8 mouse cellular contexts compared by ENCODE assay signal in the genomic region with DNA sequence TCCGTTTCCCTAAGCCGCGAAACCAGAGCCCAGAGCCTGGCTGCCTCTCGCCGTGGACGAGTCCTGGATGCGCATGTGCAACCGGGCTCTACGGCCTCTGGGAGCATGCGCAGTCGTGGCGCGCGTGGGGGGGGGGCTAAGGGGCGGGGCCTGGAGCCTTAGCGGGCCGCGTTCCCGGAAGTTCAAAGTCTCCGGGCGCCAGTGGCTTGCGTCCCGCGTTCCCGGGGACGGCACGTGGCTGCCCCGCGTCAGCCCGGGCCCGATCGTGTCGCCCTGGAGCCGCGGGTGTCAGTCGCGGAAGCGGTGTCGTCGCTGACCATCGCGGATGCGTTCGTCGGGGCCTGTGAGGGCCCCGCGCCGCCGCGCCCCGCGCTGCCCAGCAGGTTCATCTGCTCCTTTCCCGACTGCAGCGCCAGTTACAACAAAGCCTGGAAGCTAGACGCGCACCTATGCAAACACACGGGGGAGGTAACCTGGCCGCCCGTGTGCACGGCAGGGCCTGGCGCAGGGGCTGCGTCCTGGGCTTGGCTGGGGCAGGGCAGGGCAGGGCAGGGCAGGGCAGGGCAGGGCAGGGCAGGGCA. TPM values are rescaled to one million over a fixed set of nuclear protein-coding genes. Genes with fewer than 3 reads are reported as not detected.
A peak's percentile ranks its signal among the peaks of the same experiment; 100 is the strongest.
DNase-seq lines count a peak whose midpoint lies in the region; ATAC-seq and TF ChIP-seq lines count a peak whose summit lies in the region.

A gene (plus strand): TSS at position 150 of the 581 bp plus-strand sequence.

- peak within 1 kb of the TSS; percentile 67 for H3K27ac ChIP-seq in bone marrow, adult 2 months (ENCODE audit: control insufficient read depth, insufficient read depth, low read depth, low read length, poor library complexity)
- H3K27ac ChIP-seq in embryonic facial prominence, embryonic 14.5 days (replicated peaks; ENCODE audit: low read depth, low read length) = peak within 1 kb of the TSS; percentile 80
- H3K27ac ChIP-seq in heart, adult 2 months = peak within 1 kb of the TSS; percentile 84
- H3K27ac ChIP-seq in limb, embryonic 15.5 days = peak within 1 kb of the TSS; percentile 87
- H3K27ac ChIP-seq in midbrain, postnatal 0 days (ENCODE audit: low read depth, low read length) = peak within 1 kb of the TSS; percentile 71

- peak; percentile 94 for DNase-seq in embryonic facial prominence, embryonic 14.5 days (ENCODE audit: low spot score)
- peak; percentile 81 to 86 for DNase-seq in heart, adult 2 months
- peak; percentile 64 to 67 for DNase-seq in kidney, adult 8-10 months
- DNase-seq in midbrain, postnatal 0 days (ENCODE audit: low spot score) = peak; percentile 93
- DNase-seq in spleen, postnatal 10 days (ENCODE audit: low spot score in 2 of 2) = peak; percentile 55 to 84

- under 1% methylated on average over 62 of the region's 62 CpGs for WGBS in bone marrow, adult 2 months
- under 1% methylated on average over 36 of the region's 62 CpGs for WGBS in embryonic facial prominence, embryonic 14.5 days
- under 1% methylated on average over 58 of the region's 62 CpGs for WGBS in heart, adult 2 months
- WGBS in limb, embryonic 15.5 days = under 1% methylated on average over 58 of the region's 62 CpGs
- under 1% methylated on average over 59 of the region's 62 CpGs for WGBS in midbrain, postnatal 0 days

- no peak for TF ChIP-seq EP300 in heart, adult 2 months (IDR thresholded peaks at IDR 0.05; ENCODE audit: insufficient read depth, low read depth, low read length)

- H3K79me3 ChIP-seq in C2C12 (ENCODE audit: low read depth) = peaks cover 18% of the 10 kb centered on the region

- no peaks in the 10 kb centered on the region; the same call in 1 of the 2 replicates for H3K4me1 ChIP-seq in bone marrow, adult 2 months (ENCODE audit: control insufficient read depth, insufficient read depth, low read length)
- peaks cover 8% of the 10 kb centered on the region for H3K4me1 ChIP-seq in embryonic facial prominence, embryonic 14.5 days (ENCODE audit: control insufficient read depth, insufficient read depth, low read length)
- H3K4me1 ChIP-seq in heart, adult 2 months (ENCODE audit: control insufficient read depth, insufficient read depth, low read length) = peaks cover 4% of the 10 kb centered on the region
- H3K4me1 ChIP-seq in limb, embryonic 15.5 days = peaks cover 11% of the 10 kb centered on the region
- H3K4me1 ChIP-seq in midbrain, postnatal 0 days (ENCODE audit: insufficient read depth, low read length) = 0 out of 2 replicates have a peak, but pooled peaks cover 5% of the 10 kb centered on the region

- no peaks in the 10 kb centered on the region for H3K9me3 ChIP-seq in embryonic facial prominence, embryonic 14.5 days (ENCODE audit: control insufficient read depth, low read length)
- H3K9me3 ChIP-seq in limb, embryonic 15.5 days = no peaks in the 10 kb centered on the region
- H3K9me3 ChIP-seq in midbrain, postnatal 0 days (ENCODE audit: low read length) = no peaks in the 10 kb centered on the region

- no peak for TF ChIP-seq CTCF in C2C12 (IDR thresholded peaks at IDR 0.05; ENCODE audit: control insufficient read depth, insufficient read depth, insufficient read length)
- no peak for TF ChIP-seq CTCF in bone marrow, adult 2 months (IDR thresholded peaks at IDR 0.05; ENCODE audit: control insufficient read depth, insufficient read depth, low read length)
- no peak for TF ChIP-seq CTCF in heart, adult 2 months (IDR thresholded peaks at IDR 0.05)
- no peak for TF ChIP-seq CTCF in midbrain, postnatal 0 days (IDR thresholded peaks at IDR 0.05)

- peak; percentile 77; the same call in 1 of the 2 replicates for TF ChIP-seq POLR2A in bone marrow, adult 2 months (IDR thresholded peaks at IDR 0.05; ENCODE audit: borderline replicate concordance, control insufficient read depth, low read depth, low read length)
- TF ChIP-seq POLR2A in heart, adult 2 months (IDR thresholded peaks at IDR 0.05; ENCODE audit: insufficient read depth, low read depth, low read length) = peak; percentile 96; the same call in 1 of the 2 replicates

- peak within 1 kb of the TSS; percentile 72 for H3ac ChIP-seq in C2C12 (ENCODE audit: control insufficient read depth, insufficient read length, low read depth)

- H3K79me2 ChIP-seq in C2C12 (ENCODE audit: control insufficient read depth, insufficient read depth) = peaks cover 29% of the 10 kb centered on the region
- H3K79me2 ChIP-seq in heart, adult 2 months (replicated peaks; ENCODE audit: control insufficient read depth, insufficient read depth, low read length) = peaks cover 2% of the 10 kb centered on the region

- intact Hi-C loops in heart, adult 2 months (cut with DNase I) = loop anchor here (1.0 kb wide), 1 partner anchor 15 kb away; a partner anchor contains a TSS

- no peaks in the 10 kb centered on the region for H3K27me3 ChIP-seq in C2C12 (ENCODE audit: control insufficient read depth, insufficient read depth, insufficient read length)
- H3K27me3 ChIP-seq in embryonic facial prominence, embryonic 14.5 days (replicated peaks; ENCODE audit: control insufficient read depth, insufficient read depth, low read length) = no peaks in the 10 kb centered on the region
- H3K27me3 ChIP-seq in heart, adult 2 months (ENCODE audit: control insufficient read depth, insufficient read depth, low read length) = no peaks in the 10 kb centered on the region
- no peaks in the 10 kb centered on the region for H3K27me3 ChIP-seq in limb, embryonic 15.5 days
- no peaks in the 10 kb centered on the region for H3K27me3 ChIP-seq in midbrain, postnatal 0 days (ENCODE audit: insufficient read depth, low read length)

- H3K4me2 ChIP-seq in embryonic facial prominence, embryonic 14.5 days (ENCODE audit: low read depth, low read length) = peak within 1 kb of the TSS; percentile 92
- H3K4me2 ChIP-seq in limb, embryonic 15.5 days = peak within 1 kb of the TSS; percentile 87
- H3K4me2 ChIP-seq in midbrain, postnatal 0 days (ENCODE audit: low read depth, low read length, poor library complexity, severe bottlenecking) = peak within 1 kb of the TSS; percentile 95

- H3K36me3 ChIP-seq in C2C12 (ENCODE audit: control insufficient read depth, insufficient read depth) = peaks cover 31% of the 10 kb centered on the region
- peaks cover 32% of the 10 kb centered on the region for H3K36me3 ChIP-seq in embryonic facial prominence, embryonic 14.5 days (ENCODE audit: control insufficient read depth, insufficient read depth, low read length)
- no peaks in the 10 kb centered on the region for H3K36me3 ChIP-seq in heart, adult 2 months (ENCODE audit: control insufficient read depth, insufficient read depth, low read length)
- peaks cover 33% of the 10 kb centered on the region for H3K36me3 ChIP-seq in limb, embryonic 15.5 days
- H3K36me3 ChIP-seq in midbrain, postnatal 0 days (ENCODE audit: insufficient read depth, low read length) = peaks cover 20% of the 10 kb centered on the region

- H3K4me3 ChIP-seq in C2C12 (ENCODE audit: insufficient read depth, poor library complexity, severe bottlenecking) = peak within 1 kb of the TSS; percentile 63
- peak within 1 kb of the TSS; percentile 93 for H3K4me3 ChIP-seq in bone marrow, adult 2 months (replicated peaks; ENCODE audit: control insufficient read depth, low read depth, low read length)
- H3K4me3 ChIP-seq in embryonic facial prominence, embryonic 14.5 days (ENCODE audit: low read depth, low read length) = peak within 1 kb of the TSS; percentile 82
- peak within 1 kb of the TSS; percentile 69 for H3K4me3 ChIP-seq in heart, adult 2 months
- peak within 1 kb of the TSS; percentile 83 for H3K4me3 ChIP-seq in limb, embryonic 15.5 days
- peak within 1 kb of the TSS; percentile 80 for H3K4me3 ChIP-seq in midbrain, postnatal 0 days (ENCODE audit: low read depth, low read length)

- ATAC-seq in embryonic facial prominence, embryonic 14.5 days (ENCODE audit: low read depth) = peak; percentile 96
- peak; percentile 87 for ATAC-seq in limb, embryonic 15.5 days (ENCODE audit: insufficient number of reproducible peaks, low FRiP score, low TSS enrichment, low read depth)
- ATAC-seq in midbrain, postnatal 0 days (ENCODE audit: low FRiP score) = peak; percentile 95

- H3K9ac ChIP-seq in embryonic facial prominence, embryonic 14.5 days (ENCODE audit: low read depth, low read length) = peak within 1 kb of the TSS; percentile 89
- peak within 1 kb of the TSS; percentile 95 for H3K9ac ChIP-seq in heart, adult 2 months (ENCODE audit: low read depth, low read length)
- H3K9ac ChIP-seq in limb, embryonic 15.5 days = peak within 1 kb of the TSS; percentile 86
- peak within 1 kb of the TSS; percentile 85 for H3K9ac ChIP-seq in midbrain, postnatal 0 days (replicated peaks; ENCODE audit: low read length, poor library complexity, severe bottlenecking)

TF ChIP-seq in C2C12, 6 proteins besides CTCF, POLR2A, EP300 and RAD21:
- no peak for TF ChIP-seq FOSL1 (IDR thresholded peaks at IDR 0.05; ENCODE audit: insufficient read depth, low read length, poor library complexity, severe bottlenecking)
- TF ChIP-seq MYOG (IDR thresholded peaks at IDR 0.05; ENCODE audit: control insufficient read depth, extremely low read depth, insufficient read length) = no peak
- peak; percentile 77 for TF ChIP-seq MAX (IDR thresholded peaks at IDR 0.05)
- TF ChIP-seq USF1 (IDR thresholded peaks at IDR 0.05; ENCODE audit: low read depth) = no peak

RNA-seq across cellular contexts. Expression of the gene that starts here (rescaled TPM):
- polyA plus RNA-seq in C2C12 (2012; fragmentation: generic; extraction: Trizol) = 96.4 TPM
- 11.9 and 19.4 TPM in 2 replicates for polyA plus RNA-seq in bone marrow, adult 2 months (2011; ENCODE audit: insufficient read depth, insufficient read length, low replicate concordance, missing spikeins)
- polyA plus RNA-seq in embryonic facial prominence, embryonic 14.5 days (2014; fragmentation: Nextera tagmentation; extraction: Ambion mirVana) = 86.0 and 95.2 TPM in 2 replicates
- total RNA-seq in heart, adult 2 months (2021) = 10 to 100 TPM; 18.4 to 19.2 TPM
- polyA plus RNA-seq in heart, adult 2 months (2012; rRNA removed) = 19.2 and 23.0 TPM in 2 replicates
- polyA plus RNA-seq in limb, embryonic 15.5 days (2015; fragmentation: Nextera tagmentation; extraction: Ambion mirVana) = 109 and 110 TPM in 2 replicates
- 61.3 and 64.8 TPM in 2 replicates for total RNA-seq in midbrain, postnatal 0 days (2014; rRNA removed)
- 102 and 104 TPM in 2 replicates for polyA plus RNA-seq in midbrain, postnatal 0 days (2015; fragmentation: Nextera tagmentation; extraction: Ambion mirVana)

Comparison
In these comparisons a context has a peak if more than half of its experiments do, and no peak if none do; other contexts are left out.
1. Peak in every context shown above with its lines: DNase-seq, ATAC-seq, H3K4me3 ChIP-seq and H3K27ac ChIP-seq.